Mouse (Mus musculus) stomach, embryonic 15.5 days (tissue): ENCODE data around the gene P3h4. TPM values are rescaled to one million over a fixed set of nuclear protein-coding genes. Genes with fewer than 3 reads are reported as not detected.

Experiments
- ATAC-seq: fragments of 200-750 bp; cut with Nextera tagmentation; 2 replicates; pipeline ENCODE4 v1.8.0; 2017; ENCODE audit warnings: low read depth, moderate number of reproducible peaks, moderate TSS enrichment; ENCODE audit not compliant: insufficient read depth, low FRiP score
- H3K27ac ChIP-seq: fragments of 300-500 bp; sonication (generic); 2 replicates; pipeline ENCODE4 v1.5.1; 2015; ENCODE audit warnings: mild to moderate bottlenecking, inconsistent platforms
- H3K27me3 ChIP-seq: fragments of 300-500 bp; sonication (generic); replicated peaks from 2 replicates; pipeline ENCODE4 v1.6.1; 2015; ENCODE audit warnings: inconsistent platforms
- H3K36me3 ChIP-seq: fragments of 300-500 bp; sonication (generic); 2 replicates; pipeline ENCODE4 v1.6.1; 2015; ENCODE audit warnings: inconsistent platforms
- H3K4me1 ChIP-seq: fragments of 300-500 bp; sonication (generic); 2 replicates; pipeline ENCODE4 v1.6.1; 2015; ENCODE audit warnings: inconsistent platforms
- H3K4me2 ChIP-seq: fragments of 300-500 bp; sonication (generic); 2 replicates; pipeline ENCODE4 v1.6.1; 2015; ENCODE audit warnings: mild to moderate bottlenecking, inconsistent platforms
- H3K4me3 ChIP-seq: fragments of 300-500 bp; sonication (generic); replicated peaks from 2 replicates; pipeline ENCODE4 v1.5.1; 2015; ENCODE audit warnings: inconsistent platforms
- H3K9ac ChIP-seq: fragments of 300-500 bp; sonication (generic); 2 replicates; pipeline ENCODE4 v1.6.1; 2015; ENCODE audit warnings: inconsistent platforms
- H3K9me3 ChIP-seq: fragments of 300-500 bp; sonication (generic); 2 replicates; pipeline ENCODE4 v1.6.1; 2016; ENCODE audit warnings: inconsistent platforms
- WGBS: fragments of 180-500 bp; shearing (Covaris S2); methylation state at CpG from one replicate; pipeline ENCODE4 v1.1.7; 2015; 5-methylcytosine and 5-hydroxymethylcytosine counted together
- polyA plus RNA-seq: library from polyadenylated mRNA; unstranded; fragments of >200 nt; fragmentation: Nextera tagmentation; extraction: Ambion mirVana; gene quantifications from 2 replicates; pipeline ENCODE4 v1.2.1, GENCODE M21; 2015

P3h4 gene
- polyA plus RNA-seq, 1 experiment from 2014 or later: 61.7 TPM

- Histone ChIP-seq H3K4me2 (no peak overlapping the region), H3K4me1 (peaks cover 29% of the 10 kb centered on the region), H3K36me3 (peaks cover 6% of the 10 kb centered on the region), H3K9ac (no peak overlapping the region), H3K27me3 (no peaks in the 10 kb centered on the region), H3K9me3 (no peaks in the 10 kb centered on the region), H3K27ac (peak overlapping the region; percentile 67), H3K4me3 (no peak overlapping the region)
- WGBS: 83% methylated on average over 5 of the region's 5 CpGs
- ATAC-seq: no peak
These were observed 7.5 kb downstream of the P3h4 start for GRCm38 (mm10) chr11:100406995-100407705.

GRCm38 (mm10) chr11:100406273-100406672, 8.4 kb downstream of the P3h4 start:
- no peaks in the 10 kb centered on the region for H3K27me3 ChIP-seq
- no peaks in the 10 kb centered on the region for H3K9me3 ChIP-seq
- H3K4me3 ChIP-seq: no peak overlapping the region
- peak overlapping the region; percentile 67 for H3K27ac ChIP-seq
- ATAC-seq: no peak
- no peak overlapping the region for H3K4me2 ChIP-seq
- peaks cover 26% of the 10 kb centered on the region for H3K4me1 ChIP-seq
- H3K36me3 ChIP-seq: peaks cover 6% of the 10 kb centered on the region
- 70% methylated on average over 8 of the region's 8 CpGs for WGBS
- no peak overlapping the region for H3K9ac ChIP-seq

GRCm38 (mm10) chr11:100404456-100405074, 10.1 kb downstream of the P3h4 start:
- no peak overlapping the region for H3K4me3 ChIP-seq
- no peak overlapping the region for H3K27ac ChIP-seq
- peaks cover 6% of the 10 kb centered on the region for H3K36me3 ChIP-seq
- H3K9ac ChIP-seq: no peak overlapping the region
- H3K4me2 ChIP-seq: no peak overlapping the region
- WGBS: 87% methylated on average over 3 of the region's 3 CpGs
- no peaks in the 10 kb centered on the region for H3K9me3 ChIP-seq
- H3K27me3 ChIP-seq: no peaks in the 10 kb centered on the region
- peaks cover 28% of the 10 kb centered on the region for H3K4me1 ChIP-seq
- no peak for ATAC-seq

GRCm38 (mm10) chr11:100403445-100404134, 11.0 kb downstream of the P3h4 start:
- no peak overlapping the region for H3K4me2 ChIP-seq
- H3K36me3 ChIP-seq: no peaks in the 10 kb centered on the region
- H3K9me3 ChIP-seq: no peaks in the 10 kb centered on the region
- no peak overlapping the region for H3K4me3 ChIP-seq
- no peak overlapping the region for H3K9ac ChIP-seq
- peaks cover 33% of the 10 kb centered on the region for H3K4me1 ChIP-seq
- H3K27me3 ChIP-seq: no peaks in the 10 kb centered on the region
- WGBS: 33% methylated on average over 10 of the region's 10 CpGs
- no peak for ATAC-seq
- H3K27ac ChIP-seq: peak overlapping the region; percentile 84

DNA sequence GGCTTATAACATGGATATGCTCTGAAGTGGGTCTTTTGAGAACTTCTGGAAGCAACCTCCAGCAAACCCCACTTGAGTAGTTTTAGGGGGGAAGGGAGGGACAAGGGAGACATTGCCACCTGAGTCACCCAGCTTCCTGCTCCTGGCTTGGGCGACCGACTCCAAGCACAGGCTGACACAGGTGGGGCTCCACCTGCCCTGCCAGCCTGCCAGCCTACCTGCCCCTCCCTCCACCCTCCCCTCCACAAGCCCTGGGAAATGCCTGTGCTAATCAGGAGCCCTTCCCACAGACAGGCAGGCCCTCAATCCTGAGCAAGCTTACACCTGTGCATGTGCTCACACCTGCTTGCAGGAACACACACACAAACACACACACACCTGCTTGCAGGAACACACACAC, 12.0 kb downstream of the P3h4 start:
- Histone ChIP-seq H3K4me3 (no peak overlapping the region), H3K4me1 (peaks cover 40% of the 10 kb centered on the region), H3K9ac (no peak overlapping the region), H3K4me2 (peak overlapping the region; percentile 19), H3K36me3 (no peaks in the 10 kb centered on the region), H3K27ac (peak overlapping the region; percentile 84), H3K9me3 (no peaks in the 10 kb centered on the region), H3K27me3 (no peaks in the 10 kb centered on the region)
- ATAC-seq: peak; percentile 70
- 44% methylated on average over 2 of the region's 2 CpGs for WGBS

GRCm38 (mm10) chr11:100402240-100402639, 12.4 kb downstream of the P3h4 start:
- ATAC-seq: no peak
- H3K4me2 ChIP-seq: peak overlapping the region; percentile 19
- peak overlapping the region; percentile 84 for H3K27ac ChIP-seq
- no peaks in the 10 kb centered on the region for H3K9me3 ChIP-seq
- peaks cover 41% of the 10 kb centered on the region for H3K4me1 ChIP-seq
- no peak overlapping the region for H3K9ac ChIP-seq
- H3K36me3 ChIP-seq: no peaks in the 10 kb centered on the region
- H3K4me3 ChIP-seq: no peak overlapping the region
- 28% methylated on average over 6 of the region's 6 CpGs for WGBS
- H3K27me3 ChIP-seq: no peaks in the 10 kb centered on the region

GRCm38 (mm10) chr11:100400842-100401241, 13.8 kb downstream of the P3h4 start:
- no peaks in the 10 kb centered on the region for H3K27me3 ChIP-seq
- no peaks in the 10 kb centered on the region for H3K36me3 ChIP-seq
- peaks cover 52% of the 10 kb centered on the region for H3K4me1 ChIP-seq
- 73% methylated on average over 6 of the region's 6 CpGs for WGBS
- ATAC-seq: no peak
- H3K9me3 ChIP-seq: no peaks in the 10 kb centered on the region
- H3K4me3 ChIP-seq: no peak overlapping the region
- no peak overlapping the region for H3K4me2 ChIP-seq
- H3K27ac ChIP-seq: no peak overlapping the region
- no peak overlapping the region for H3K9ac ChIP-seq

GRCm38 (mm10) chr11:100399727-100400538, 14.7 kb downstream of the P3h4 start:
- no peaks in the 10 kb centered on the region for H3K9me3 ChIP-seq
- no peak for ATAC-seq
- H3K9ac ChIP-seq: no peak overlapping the region
- H3K4me3 ChIP-seq: no peak overlapping the region
- H3K27me3 ChIP-seq: no peaks in the 10 kb centered on the region
- peak overlapping the region; percentile 42; the same call in 1 of the 2 replicates for H3K27ac ChIP-seq
- H3K4me2 ChIP-seq: no peak overlapping the region
- peaks cover 61% of the 10 kb centered on the region for H3K4me1 ChIP-seq
- WGBS: 68% methylated on average over 12 of the region's 12 CpGs
- H3K36me3 ChIP-seq: no peaks in the 10 kb centered on the region

DNA sequence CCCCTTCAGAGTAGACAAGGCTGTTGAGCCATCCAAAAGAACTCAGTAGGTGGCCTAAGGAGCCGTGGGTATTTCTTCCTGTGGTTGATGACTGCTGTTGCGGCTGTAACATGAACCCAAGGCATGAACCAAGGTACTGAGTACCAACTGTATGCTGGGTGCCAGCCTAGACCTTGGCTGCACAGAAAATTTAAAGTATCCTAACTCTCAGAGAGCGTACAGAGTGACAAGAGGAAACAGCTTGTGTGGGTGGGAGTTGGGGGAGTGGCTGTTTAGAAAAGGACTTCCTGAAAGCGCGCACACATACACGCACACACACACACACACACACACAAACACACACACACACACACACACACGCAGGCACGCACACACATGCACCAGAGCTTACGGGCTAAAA, 15.3 kb downstream of the P3h4 start:
- Histone ChIP-seq H3K9me3 (no peaks in the 10 kb centered on the region), H3K4me1 (peaks cover 67% of the 10 kb centered on the region), H3K4me3 (no peak overlapping the region), H3K4me2 (no peak overlapping the region), H3K27ac (peak overlapping the region; percentile 40; the same call in 1 of the 2 replicates), H3K27me3 (no peaks in the 10 kb centered on the region), H3K9ac (no peak overlapping the region), H3K36me3 (no peaks in the 10 kb centered on the region)
- 63% methylated on average over 9 of the region's 9 CpGs for WGBS
- no peak for ATAC-seq

- Histone ChIP-seq H3K4me1 (peaks cover 72% of the 10 kb centered on the region), H3K27me3 (no peaks in the 10 kb centered on the region), H3K36me3 (no peaks in the 10 kb centered on the region), H3K4me3 (no peak overlapping the region), H3K9ac (no peak overlapping the region), H3K4me2 (peak overlapping the region; percentile 47; the same call in 1 of the 2 replicates), H3K9me3 (no peaks in the 10 kb centered on the region), H3K27ac (peak overlapping the region; percentile 78)
- WGBS: 86% methylated on average over 7 of the region's 7 CpGs
- ATAC-seq: no peak
These were observed 16.1 kb downstream of the P3h4 start for GRCm38 (mm10) chr11:100398517-100398916.

DNA sequence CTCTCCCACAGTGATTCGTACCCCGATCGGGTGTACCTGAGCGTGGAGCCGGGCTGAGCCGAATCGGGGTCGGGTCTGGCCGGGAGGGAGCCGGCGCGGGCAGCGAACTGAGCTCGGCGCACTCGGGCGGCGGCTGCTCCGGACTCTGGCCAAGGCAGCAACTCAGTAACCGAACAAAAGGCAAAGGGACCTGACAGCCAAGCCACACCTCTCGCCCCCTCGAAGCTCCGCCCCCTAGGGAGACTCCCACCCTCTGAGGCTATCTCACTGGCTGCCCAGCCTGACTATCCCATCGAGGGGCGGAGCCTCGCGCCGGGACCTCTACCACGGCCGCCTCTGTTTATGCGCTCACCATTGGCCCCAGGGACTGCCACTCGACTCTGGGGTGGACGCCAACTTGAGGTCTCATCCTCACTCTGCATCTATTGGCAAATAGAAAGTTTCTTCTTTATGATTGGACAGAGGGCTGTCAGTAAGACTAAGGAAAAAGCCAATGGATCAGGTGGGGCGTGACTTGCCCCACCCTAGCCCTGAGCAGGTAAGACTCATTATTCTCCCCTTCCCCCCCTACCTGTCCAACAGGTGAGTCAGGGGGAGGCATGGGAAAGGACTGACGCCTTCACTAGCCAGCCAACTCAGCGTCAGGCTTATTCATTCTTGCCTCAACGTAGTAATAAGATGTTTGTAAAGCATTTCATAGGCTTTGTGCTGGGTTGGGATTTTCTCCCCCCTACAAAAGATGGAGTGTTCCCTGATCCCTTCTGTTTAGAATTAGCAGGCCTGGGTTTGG, 16.8 kb downstream of the P3h4 start, which contains the start of gene Jup:
Gene Jup (minus strand): TSS at position 164 of the 790 bp plus-strand sequence.
- no peaks in the 10 kb centered on the region for H3K27me3 ChIP-seq
- peak within 1 kb of the TSS; percentile 97 for H3K27ac ChIP-seq
- H3K9me3 ChIP-seq: no peaks in the 10 kb centered on the region
- peak within 1 kb of the TSS; percentile 88 for H3K9ac ChIP-seq
- H3K4me2 ChIP-seq: peak within 1 kb of the TSS; percentile 77
- H3K4me1 ChIP-seq: peaks cover 71% of the 10 kb centered on the region
- peak within 1 kb of the TSS; percentile 89 for H3K4me3 ChIP-seq
- no peaks in the 10 kb centered on the region for H3K36me3 ChIP-seq
- 1% methylated on average over 37 of the region's 37 CpGs for WGBS
- peak; percentile 97 for ATAC-seq
